Mouse (Mus musculus): ENCODE measurements at regions not wholly inside any gene's neighbourhood (a gene's known extent, or its start where the extent isn't known, plus 50 kb on each side); places are given as distances from the start of the nearest gene placed in this dataset.

GRCm38 (mm10) chr1:186379938-186380847 lies 263.1 kb upstream of the Lyplal1 start:
- TF ChIP-seq CTCF (IDR thresholded peaks at IDR 0.05; ENCODE audit: low read depth), result no peak
- TF ChIP-seq EP300 (optimal IDR thresholded peaks at IDR 0.05), result no peak
